Mouse (Mus musculus): Measurements from ENCODE around the gene Nxph4. TPM values are rescaled to one million over a fixed set of nuclear protein-coding genes. Genes with fewer than 3 reads are reported as not detected.

Nxph4 gene
- polyA plus RNA-seq (2014; fragmentation: Nextera tagmentation; extraction: Ambion mirVana), result 0.14 and 0.22 TPM in 2 replicates

DNA sequence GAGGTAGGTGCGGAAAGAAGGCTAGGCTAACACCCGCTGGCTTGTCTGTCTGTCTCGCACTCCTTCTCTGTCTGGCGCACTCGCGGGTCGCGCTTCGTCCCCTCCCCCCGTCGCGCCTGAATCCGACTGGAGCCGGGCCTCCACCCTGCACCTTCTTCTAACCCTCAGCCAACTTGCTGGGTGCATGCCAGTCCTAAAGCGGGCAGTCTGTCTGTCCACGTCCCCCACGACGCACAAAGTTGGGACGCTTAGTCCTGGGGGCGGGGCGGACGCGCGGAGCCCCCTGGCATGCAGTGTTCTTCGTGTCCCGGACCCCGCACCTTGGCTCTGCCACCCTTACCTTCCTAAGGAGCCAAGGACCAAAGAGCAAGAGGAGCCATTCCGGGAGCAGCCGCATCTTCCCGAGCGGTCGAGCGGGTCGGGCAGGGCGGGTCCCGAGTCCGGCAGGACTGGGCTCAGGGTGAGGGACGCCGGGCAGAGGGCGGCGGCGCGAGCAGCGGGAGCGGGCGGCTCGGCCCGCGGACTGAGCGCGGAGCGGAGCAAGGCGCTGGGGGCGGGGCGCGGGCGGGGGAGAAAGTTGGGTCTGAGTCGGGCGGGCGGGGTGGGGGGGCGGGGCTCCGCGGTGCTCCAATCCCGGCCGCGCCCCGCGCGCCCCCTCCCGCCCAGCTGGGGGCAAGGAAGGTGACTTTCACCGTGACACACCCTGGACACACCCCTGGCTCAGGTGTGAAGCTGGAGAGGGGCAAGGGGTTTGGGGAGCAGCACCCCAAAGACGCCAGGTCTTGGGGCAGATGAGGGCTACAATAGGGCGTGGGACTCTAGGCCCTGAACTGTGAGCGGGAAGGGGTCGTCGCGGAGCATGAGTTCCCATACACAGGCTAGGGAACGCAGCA lies at the start of gene Nxph4:
Gene Nxph4 (minus strand): TSS at position 524 of the 893 bp plus-strand sequence.
- Histone ChIP-seq H3K27ac (ENCODE audit: low read depth) (no peak within 1 kb of the TSS), H3K27me3 (ENCODE audit: insufficient read depth, low read length) (peaks cover 78% of the 10 kb centered on the region), H3K4me2 (peak within 1 kb of the TSS; percentile 74), H3K4me3 (ENCODE audit: low read depth, low read length) (peak within 1 kb of the TSS; percentile 43), H3K9me3 (ENCODE audit: low read depth, low read length) (no peaks in the 10 kb centered on the region), H3K4me1 (ENCODE audit: insufficient read depth) (no peaks in the 10 kb centered on the region), H3K9ac (peak within 1 kb of the TSS; percentile 38; the same call in 1 of the 2 replicates), H3K36me3 (ENCODE audit: insufficient read depth) (peaks cover 10% of the 10 kb centered on the region)
- no peak for DNase-seq
- peak; percentile 21; the same call in 1 of the 2 replicates for ATAC-seq (ENCODE audit: insufficient read depth)
- WGBS, result under 1% methylated on average over 76 of the region's 78 CpGs
- no peak for TF ChIP-seq CTCF (IDR thresholded peaks at IDR 0.05; ENCODE audit: low read depth)

DNA sequence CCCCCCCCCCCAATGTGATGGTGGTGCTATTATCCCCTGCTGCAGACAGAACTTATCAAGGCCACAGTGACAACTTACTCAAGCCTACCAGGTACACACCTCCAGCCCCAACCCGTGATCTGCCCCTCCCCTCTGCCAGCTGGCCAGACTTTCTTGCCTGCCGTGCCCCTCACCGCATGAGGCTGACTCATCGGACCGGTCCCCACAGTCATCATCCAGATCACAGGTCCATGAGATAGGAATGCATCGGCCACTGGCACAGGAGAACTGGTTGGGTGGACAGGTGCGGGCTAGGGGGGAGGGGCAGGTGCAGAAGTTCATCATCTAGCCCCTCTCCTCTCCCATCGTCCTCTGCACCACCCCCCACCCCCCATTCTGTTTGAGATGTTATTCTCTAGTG lies 49.3 kb upstream of the Nxph4 start:
- no peaks in the 10 kb centered on the region for H3K27me3 ChIP-seq (ENCODE audit: insufficient read depth, low read length)
- H3K27ac ChIP-seq (ENCODE audit: low read depth), result no peak overlapping the region
- no peak overlapping the region for H3K4me2 ChIP-seq
- WGBS, result 67% methylated on average over 8 of the region's 8 CpGs
- H3K9ac ChIP-seq, result no peak overlapping the region
- peaks cover 82% of the 10 kb centered on the region for H3K36me3 ChIP-seq (ENCODE audit: insufficient read depth)
- no peak for TF ChIP-seq CTCF (IDR thresholded peaks at IDR 0.05; ENCODE audit: low read depth)
- no peak overlapping the region for H3K4me3 ChIP-seq (ENCODE audit: low read depth, low read length)
- DNase-seq, result no peak
- H3K9me3 ChIP-seq (ENCODE audit: low read depth, low read length), result no peaks in the 10 kb centered on the region
- ATAC-seq (ENCODE audit: insufficient read depth), result no peak
- no peaks in the 10 kb centered on the region for H3K4me1 ChIP-seq (ENCODE audit: insufficient read depth)

DNA sequence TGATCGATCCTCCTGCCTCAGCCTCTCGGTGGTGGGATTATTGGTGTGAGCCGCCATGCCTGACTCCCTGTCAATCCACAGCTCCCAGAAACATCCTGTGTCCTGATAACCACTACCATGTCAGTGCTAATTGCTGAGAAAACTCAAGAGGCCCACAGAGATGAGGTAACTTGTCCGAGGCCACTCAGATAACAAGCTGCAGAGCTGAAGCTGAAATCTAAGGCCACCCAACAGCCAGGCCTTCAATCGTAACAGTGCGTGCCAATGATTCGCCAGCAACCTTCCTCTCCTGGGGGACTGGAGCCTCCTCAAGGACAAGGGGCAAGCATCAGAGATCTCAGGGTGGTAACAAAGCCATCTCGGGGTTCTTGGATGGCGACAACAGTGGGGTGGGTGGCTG lies 46.9 kb upstream of the Nxph4 start:
- no peaks in the 10 kb centered on the region for H3K4me1 ChIP-seq (ENCODE audit: insufficient read depth)
- H3K9me3 ChIP-seq (ENCODE audit: low read depth, low read length), result no peaks in the 10 kb centered on the region
- H3K27me3 ChIP-seq (ENCODE audit: insufficient read depth, low read length), result no peaks in the 10 kb centered on the region
- peaks cover 87% of the 10 kb centered on the region for H3K36me3 ChIP-seq (ENCODE audit: insufficient read depth)
- H3K9ac ChIP-seq, result no peak overlapping the region
- DNase-seq (no peak), ATAC-seq (ENCODE audit: insufficient read depth) (no peak)
- H3K27ac ChIP-seq (ENCODE audit: low read depth), result no peak overlapping the region
- TF ChIP-seq CTCF (IDR thresholded peaks at IDR 0.05; ENCODE audit: low read depth), result no peak
- 85% methylated on average over 9 of the region's 9 CpGs for WGBS
- H3K4me3 ChIP-seq (ENCODE audit: low read depth, low read length), result no peak overlapping the region
- H3K4me2 ChIP-seq, result no peak overlapping the region

DNA sequence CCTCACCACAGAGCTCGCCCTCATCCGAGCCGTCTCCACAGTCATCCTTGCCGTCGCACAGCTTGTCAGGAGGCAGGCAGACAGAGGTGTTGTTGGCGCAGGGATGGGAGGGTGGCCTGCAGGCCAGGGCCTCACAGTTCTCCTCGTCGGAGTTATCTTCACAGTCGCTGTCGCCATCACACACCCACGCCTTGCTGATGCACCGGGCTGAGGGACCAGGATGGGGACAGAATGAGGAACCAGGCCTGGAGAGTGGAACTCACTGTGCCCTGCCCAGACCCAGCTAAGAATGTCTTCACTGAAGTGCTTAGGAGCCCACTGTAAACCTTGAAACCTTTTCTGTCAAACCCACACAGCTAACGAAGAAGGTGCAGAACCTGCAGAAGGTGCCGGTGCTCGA lies 43.6 kb upstream of the Nxph4 start:
- H3K27me3 ChIP-seq (ENCODE audit: insufficient read depth, low read length), result no peaks in the 10 kb centered on the region
- 79% methylated on average over 15 of the region's 15 CpGs for WGBS
- no peak for DNase-seq
- H3K27ac ChIP-seq (ENCODE audit: low read depth), result no peak overlapping the region
- no peak for ATAC-seq (ENCODE audit: insufficient read depth)
- H3K4me3 ChIP-seq (ENCODE audit: low read depth, low read length), result no peak overlapping the region
- H3K9ac ChIP-seq, result no peak overlapping the region
- TF ChIP-seq CTCF (IDR thresholded peaks at IDR 0.05; ENCODE audit: low read depth), result no peak
- no peak overlapping the region for H3K4me2 ChIP-seq
- no peaks in the 10 kb centered on the region for H3K9me3 ChIP-seq (ENCODE audit: low read depth, low read length)
- H3K4me1 ChIP-seq (ENCODE audit: insufficient read depth), result no peaks in the 10 kb centered on the region
- H3K36me3 ChIP-seq (ENCODE audit: insufficient read depth), result peaks cover 91% of the 10 kb centered on the region

GRCm38 (mm10) chr10:127577156-127577555 lies 42.8 kb upstream of the Nxph4 start:
- ATAC-seq (ENCODE audit: insufficient read depth) (no peak), DNase-seq (no peak)
- Histone ChIP-seq H3K36me3 (ENCODE audit: insufficient read depth) (peaks cover 91% of the 10 kb centered on the region), H3K4me3 (ENCODE audit: low read depth, low read length) (no peak overlapping the region), H3K9ac (no peak overlapping the region), H3K27ac (ENCODE audit: low read depth) (no peak overlapping the region), H3K4me2 (no peak overlapping the region), H3K4me1 (ENCODE audit: insufficient read depth) (no peaks in the 10 kb centered on the region), H3K9me3 (ENCODE audit: low read depth, low read length) (no peaks in the 10 kb centered on the region), H3K27me3 (ENCODE audit: insufficient read depth, low read length) (no peaks in the 10 kb centered on the region)
- TF ChIP-seq CTCF (IDR thresholded peaks at IDR 0.05; ENCODE audit: low read depth), result no peak
- 72% methylated on average over 9 of the region's 9 CpGs for WGBS

GRCm38 (mm10) chr10:127576381-127576961 lies 42.1 kb upstream of the Nxph4 start:
- ATAC-seq (ENCODE audit: insufficient read depth), result peak; percentile 15; the same call in 1 of the 2 replicates
- peak; percentile 81 for TF ChIP-seq CTCF (IDR thresholded peaks at IDR 0.05; ENCODE audit: low read depth)
- Histone ChIP-seq H3K4me3 (ENCODE audit: low read depth, low read length) (no peak overlapping the region), H3K9me3 (ENCODE audit: low read depth, low read length) (no peaks in the 10 kb centered on the region), H3K27me3 (ENCODE audit: insufficient read depth, low read length) (no peaks in the 10 kb centered on the region), H3K4me2 (no peak overlapping the region), H3K4me1 (ENCODE audit: insufficient read depth) (no peaks in the 10 kb centered on the region), H3K36me3 (ENCODE audit: insufficient read depth) (peaks cover 90% of the 10 kb centered on the region), H3K9ac (no peak overlapping the region), H3K27ac (ENCODE audit: low read depth) (no peak overlapping the region)
- DNase-seq, result peak; percentile 76
- WGBS, result 59% methylated on average over 18 of the region's 18 CpGs

DNA sequence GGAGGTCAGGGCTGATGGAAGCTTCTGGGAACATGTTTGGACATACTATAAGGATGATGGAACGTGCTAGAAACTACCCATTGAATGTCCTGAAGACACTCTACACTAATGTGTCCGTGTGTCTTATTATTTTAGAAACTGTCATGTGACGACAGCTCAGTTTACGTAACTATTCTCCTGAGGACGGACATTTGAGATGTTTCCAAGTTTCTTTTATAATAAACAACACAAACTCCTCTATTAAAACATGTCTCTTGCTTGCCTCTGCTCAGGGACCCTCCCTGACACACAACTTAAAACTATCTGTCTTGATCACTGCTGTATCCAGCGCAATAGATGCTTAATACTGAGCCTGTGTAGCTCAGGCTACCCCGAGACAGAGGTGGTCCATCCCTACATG lies 41.4 kb upstream of the Nxph4 start:
- ATAC-seq (ENCODE audit: insufficient read depth) (no peak), DNase-seq (no peak)
- Histone ChIP-seq H3K9me3 (ENCODE audit: low read depth, low read length) (no peaks in the 10 kb centered on the region), H3K9ac (no peak overlapping the region), H3K4me3 (ENCODE audit: low read depth, low read length) (no peak overlapping the region), H3K27ac (ENCODE audit: low read depth) (no peak overlapping the region), H3K36me3 (ENCODE audit: insufficient read depth) (peaks cover 92% of the 10 kb centered on the region), H3K27me3 (ENCODE audit: insufficient read depth, low read length) (no peaks in the 10 kb centered on the region), H3K4me2 (no peak overlapping the region), H3K4me1 (ENCODE audit: insufficient read depth) (no peaks in the 10 kb centered on the region)
- TF ChIP-seq CTCF (IDR thresholded peaks at IDR 0.05; ENCODE audit: low read depth), result no peak
- WGBS, result 71% methylated on average over 7 of the region's 7 CpGs
